Comparison of ENCODE assay signal across 18 mouse cellular contexts in genomic region chr6:91674757-91675350, GRCm38 (mm10). TPM values are rescaled to one million over a fixed set of nuclear protein-coding genes. Genes with fewer than 3 reads are reported as not detected.
DNase-seq lines count a peak whose midpoint lies in the region; ATAC-seq and TF ChIP-seq lines count a peak whose summit lies in the region.
"Had no signal": no experiment of that assay in that cellular context is flagged by ENCODE, and none has a peak within 500 bp of the region (broad histone marks: within the 10 kb centered on the region; RNA-seq: fewer than 3 reads in every experiment).

No protein-coding gene starts in this region.

- TF ChIP-seq CTCF in MEL (IDR thresholded peaks at IDR 0.05 in 2 of 3, conservative IDR thresholded peaks at IDR 0.05 in 1 of 3; ENCODE audit: control insufficient read depth in 1 of 3, insufficient read depth in 1 of 3, low read depth in 2 of 3, low read length in 3 of 3, poor library complexity in 1 of 3, severe bottlenecking in 1 of 3): no peak

- H3K36me3 ChIP-seq in kidney, embryonic 15.5 days: no peaks in the 10 kb centered on the region
- peaks cover 0 to 13% of the 10 kb centered on the region in 2 experiments; a peak in 2 of 4 replicates for H3K36me3 ChIP-seq in MEL (ENCODE audit: control insufficient read depth in 1 of 2, insufficient read depth in 2 of 2, low read length in 2 of 2)
- H3K36me3 ChIP-seq in limb, embryonic 14.5 days (ENCODE audit: control insufficient read depth, insufficient read depth, low read length): no peaks in the 10 kb centered on the region
- H3K36me3 ChIP-seq: liver, embryonic 13.5 days; midbrain, embryonic 13.5 days; neural tube, embryonic 15.5 days had no signal

- TF ChIP-seq RAD21 in MEL (IDR thresholded peaks at IDR 0.05; ENCODE audit: low read depth, low read length): no peak

- H3K4me3 ChIP-seq in kidney, embryonic 15.5 days (replicated peaks): no peak overlapping the region
- no peak overlapping the region for H3K4me3 ChIP-seq in MEL (ENCODE audit: control insufficient read depth in 1 of 2, insufficient read depth in 1 of 2, low read depth in 2 of 2, low read length in 2 of 2)
- H3K4me3 ChIP-seq in limb, embryonic 14.5 days (replicated peaks; ENCODE audit: low read length): no peak overlapping the region
- H3K4me3 ChIP-seq: liver, embryonic 13.5 days; midbrain, embryonic 13.5 days; neural tube, embryonic 15.5 days had no signal

- H3K27me3 ChIP-seq in kidney, embryonic 15.5 days: no peaks in the 10 kb centered on the region
- peaks cover 3 to 11% of the 10 kb centered on the region in 2 experiments; a peak in 3 of 4 replicates for H3K27me3 ChIP-seq in MEL (ENCODE audit: control insufficient read depth in 1 of 2, insufficient read depth in 2 of 2, low read length in 2 of 2)
- H3K27me3 ChIP-seq in limb, embryonic 14.5 days (ENCODE audit: control insufficient read depth, insufficient read depth, low read length): no peaks in the 10 kb centered on the region
- H3K27me3 ChIP-seq: liver, embryonic 13.5 days; midbrain, embryonic 13.5 days; neural tube, embryonic 15.5 days had no signal

- no peak for ATAC-seq in kidney, embryonic 15.5 days (replicated peaks; ENCODE audit: low FRiP score)
- peak; percentile 52; the same call in 1 of the 2 replicates for ATAC-seq in limb, embryonic 14.5 days (ENCODE audit: low FRiP score, low read depth)
- ATAC-seq: hindbrain, embryonic 16.5 days; midbrain, embryonic 13.5 days had no signal

- H3K79me2 ChIP-seq in MEL (ENCODE audit: control insufficient read depth, insufficient read depth, low read length, poor library complexity): no peaks in the 10 kb centered on the region; the same call in 1 of the 2 replicates

- peaks cover 18% of the 10 kb centered on the region; the same call in 1 of the 2 replicates for H3K4me1 ChIP-seq in kidney, embryonic 15.5 days
- H3K4me1 ChIP-seq in MEL (ENCODE audit: control insufficient read depth in 1 of 2, insufficient read depth in 2 of 2, low read length in 2 of 2): peaks cover 3 to 13% of the 10 kb centered on the region in 2 experiments; a peak in 3 of 4 replicates
- H3K4me1 ChIP-seq in limb, embryonic 14.5 days (ENCODE audit: control insufficient read depth, insufficient read depth, low read length): 0 out of 2 replicates have a peak, but pooled peaks cover 6% of the 10 kb centered on the region

- peak; percentile 84 for DNase-seq in heart, adult 11 months
- DNase-seq in heart, postnatal 25 days (ENCODE audit: low spot score): no peak
- no peak for DNase-seq in kidney, adult 9 months
- DNase-seq in MEL (ENCODE audit: low read depth, low spot score): no peak
- peak; percentile 43 for DNase-seq in limb, embryonic 14.5 days (ENCODE audit: low spot score)
- no peak for DNase-seq in ovary, postnatal 14 days (ENCODE audit: low spot score)
- DNase-seq in left cerebral cortex, postnatal 14 days (ENCODE audit: low spot score in 2 of 2): no peak
- DNase-seq: adrenal gland, adult 8-10 months; cerebellum, adult 18-20 months; cerebellum, postnatal 36 days; gastrocnemius, postnatal 10 days; kidney, adult 11 months; liver, embryonic 13.5 days; thymus, postnatal 25 days had no signal

- no peak for TF ChIP-seq EP300 in MEL (IDR thresholded peaks at IDR 0.05; ENCODE audit: low read depth in 1 of 2, low read length in 2 of 2)

- WGBS in kidney, embryonic 15.5 days: 34% methylated on average over 5 of the region's 5 CpGs
- WGBS in limb, embryonic 14.5 days: 35% methylated on average over 5 of the region's 5 CpGs

- H3K4me2 ChIP-seq in kidney, embryonic 15.5 days: no peak overlapping the region
- no peak overlapping the region for H3K4me2 ChIP-seq in limb, embryonic 14.5 days (replicated peaks; ENCODE audit: low read depth, low read length, severe bottlenecking)
- H3K4me2 ChIP-seq: liver, embryonic 13.5 days; midbrain, embryonic 13.5 days; neural tube, embryonic 15.5 days had no signal

- H3K9ac ChIP-seq in kidney, embryonic 15.5 days: no peak overlapping the region
- no peak overlapping the region for H3K9ac ChIP-seq in MEL (ENCODE audit: control insufficient read depth, low read depth, low read length, poor library complexity, severe bottlenecking)
- H3K9ac ChIP-seq in limb, embryonic 14.5 days (ENCODE audit: low read depth, low read length, severe bottlenecking): no peak overlapping the region
- H3K9ac ChIP-seq: liver, embryonic 13.5 days; midbrain, embryonic 13.5 days; neural tube, embryonic 15.5 days had no signal

- intact Hi-C loops in heart, postnatal 25 days (cut with DNase I): no loop called here
- intact Hi-C loops in left cerebral cortex, postnatal 14 days (cut with DNase I): no loop called here

- H3K9me3 ChIP-seq in kidney, embryonic 15.5 days (replicated peaks): no peaks in the 10 kb centered on the region
- no peaks in the 10 kb centered on the region for H3K9me3 ChIP-seq in MEL (replicated peaks; ENCODE audit: insufficient read depth, low read length)
- no peaks in the 10 kb centered on the region for H3K9me3 ChIP-seq in limb, embryonic 14.5 days (ENCODE audit: control insufficient read depth, low read length)
- H3K9me3 ChIP-seq: liver, embryonic 13.5 days; midbrain, embryonic 13.5 days; neural tube, embryonic 15.5 days had no signal

- TF ChIP-seq POLR2A in MEL (IDR thresholded peaks at IDR 0.05; ENCODE audit: control insufficient read depth in 1 of 2, insufficient read depth in 1 of 2, low read depth in 1 of 2, low read length in 2 of 2, poor library complexity in 1 of 2): no peak
- no peak for TF ChIP-seq POLR2A in limb, embryonic 14.5 days (IDR thresholded peaks at IDR 0.05; ENCODE audit: borderline replicate concordance, extremely low read depth, insufficient read depth, insufficient read length)

- peak overlapping the region; percentile 39; the same call in 1 of the 2 replicates for H3K27ac ChIP-seq in kidney, embryonic 15.5 days
- no peak overlapping the region for H3K27ac ChIP-seq in MEL (ENCODE audit: control insufficient read depth, low read depth, low read length)
- 0 out of 2 replicates have a peak overlapping the region, but pooled peaks have one; percentile 9 for H3K27ac ChIP-seq in limb, embryonic 14.5 days (replicated peaks; ENCODE audit: low read depth, low read length)
- H3K27ac ChIP-seq: liver, embryonic 13.5 days; midbrain, embryonic 13.5 days; neural tube, embryonic 15.5 days had no signal

TF ChIP-seq in MEL, 35 proteins besides CTCF, POLR2A, EP300 and RAD21:
- TF ChIP-seq ETS1 (IDR thresholded peaks at IDR 0.05; ENCODE audit: low read depth, low read length) (peak; percentile 70), MXI1 (IDR thresholded peaks at IDR 0.05; ENCODE audit: low read depth, low read length) (no peak)

RNA-seq across cellular contexts. Expression of gene Slc6a6, which starts 9.0 kb away (rescaled TPM):
- total RNA-seq in heart, postnatal 25 days (2021): 100 to 1,000 TPM in 1 of 2 experiments, 10 to 100 TPM in 1; 85.0 to 102 TPM
- 84.0 and 87.2 TPM in 2 replicates for polyA plus RNA-seq in kidney, embryonic 15.5 days (2015; fragmentation: Nextera tagmentation; extraction: Ambion mirVana)
- total RNA-seq in MEL (2012; rRNA removed): 54.6 and 57.2 TPM in 2 replicates
- 10 to 100 TPM in 1 of 2 experiments, not detected in 1; 90.0 TPM for polyA plus RNA-seq in MEL (2012; ENCODE audit: insufficient read depth in 1 of 2, insufficient read length in 2 of 2, low read depth in 1 of 2, low replicate concordance in 2 of 2, missing spikeins in 1 of 2)
- 43.3 and 54.4 TPM in 2 replicates for polyA plus RNA-seq in limb, embryonic 14.5 days (2012; rRNA removed)
- 41.2 and 44.2 TPM in 2 replicates for polyA plus RNA-seq in limb, embryonic 14.5 days (2014; fragmentation: Nextera tagmentation; extraction: Ambion mirVana)
- total RNA-seq in left cerebral cortex, postnatal 14 days (2021): 100 to 1,000 TPM; 159 to 165 TPM

Comparison
In these comparisons a context has a peak if more than half of its experiments do, and no peak if none do; other contexts are left out.
1. DNase-seq: peak in heart, adult 11 months (single experiment) and limb, embryonic 14.5 days (single experiment); none in heart, postnatal 25 days (single experiment), kidney, adult 9 months (single experiment), MEL (single experiment), ovary, postnatal 14 days (single experiment) and left cerebral cortex, postnatal 14 days (0 of 2).